ENCODE assay signal across 9 mouse cellular contexts in genomic region chrX:73869334-73869733, GRCm38 (mm10). TPM values are rescaled to one million over a fixed set of nuclear protein-coding genes. Genes with fewer than 3 reads are reported as not detected.
A peak's percentile ranks its signal among the peaks of the same experiment; 100 is the strongest.
DNase-seq lines count a peak whose midpoint lies in the region; ATAC-seq and TF ChIP-seq lines count a peak whose summit lies in the region.
"Had no signal": no experiment of that assay in that cellular context is flagged by ENCODE, and none has a peak within 500 bp of the region (broad histone marks: within the 10 kb centered on the region; RNA-seq: fewer than 3 reads in every experiment).

No protein-coding gene starts in this region.

- H3K9ac ChIP-seq in liver, embryonic 11.5 days (ENCODE audit: low read depth, low read length) = no peak overlapping the region
- H3K9ac ChIP-seq in neural tube, embryonic 11.5 days (ENCODE audit: low read length) = no peak overlapping the region
- H3K9ac ChIP-seq: heart, embryonic 13.5 days had no signal

- no peaks in the 10 kb centered on the region for H3K36me3 ChIP-seq in liver, embryonic 11.5 days (ENCODE audit: control insufficient read depth, insufficient read depth, low read length)
- H3K36me3 ChIP-seq in neural tube, embryonic 11.5 days (ENCODE audit: control insufficient read depth, insufficient read depth, low read length) = no peaks in the 10 kb centered on the region
- H3K36me3 ChIP-seq: heart, embryonic 13.5 days had no signal

- DNase-seq in liver, embryonic 11.5 days (ENCODE audit: low spot score) = peak; percentile 42
- DNase-seq in liver (no peak), MEL-GATA-1-ER (ENCODE audit: extremely low read depth, low read depth) (peak; percentile 17)
- peak; percentile 34 for DNase-seq in neural tube, embryonic 11.5 days (ENCODE audit: low spot score)
- DNase-seq in layer of hippocampus, adult 9-11 months = no peak
- DNase-seq in layer of hippocampus, adult 2 months (ENCODE audit: low spot score in 2 of 2) = no peak

- H3K27me3 ChIP-seq in liver, embryonic 11.5 days (replicated peaks; ENCODE audit: control insufficient read depth, insufficient read depth, low read length) = no peaks in the 10 kb centered on the region
- no peaks in the 10 kb centered on the region for H3K27me3 ChIP-seq in neural tube, embryonic 11.5 days (ENCODE audit: control insufficient read depth, insufficient read depth, low read length)

- H3K4me3 ChIP-seq in liver, embryonic 11.5 days (ENCODE audit: low read depth, low read length) = no peak overlapping the region
- no peak overlapping the region for H3K4me3 ChIP-seq in neural tube, embryonic 11.5 days (ENCODE audit: low read depth, low read length)
- H3K4me3 ChIP-seq in layer of hippocampus, adult 2 months = no peak overlapping the region
- H3K4me3 ChIP-seq: heart, embryonic 13.5 days had no signal

- 8% methylated on average over 5 of the region's 5 CpGs for WGBS in liver, embryonic 11.5 days
- WGBS in neural tube, embryonic 11.5 days = 19% methylated on average over 5 of the region's 5 CpGs

- H3K4me2 ChIP-seq in liver, embryonic 11.5 days = no peak overlapping the region
- H3K4me2 ChIP-seq in neural tube, embryonic 11.5 days (ENCODE audit: low read depth) = no peak overlapping the region
- H3K4me2 ChIP-seq: heart, embryonic 13.5 days had no signal

- no peaks in the 10 kb centered on the region for H3K9me3 ChIP-seq in liver, embryonic 11.5 days (ENCODE audit: control insufficient read depth, low read length)
- no peaks in the 10 kb centered on the region for H3K9me3 ChIP-seq in neural tube, embryonic 11.5 days (ENCODE audit: control insufficient read depth, low read length)
- H3K9me3 ChIP-seq: heart, embryonic 13.5 days had no signal

- no peak for TF ChIP-seq CTCF in layer of hippocampus, adult 2 months (conservative IDR thresholded peaks at IDR 0.05)

- no peak overlapping the region for H3K27ac ChIP-seq in liver, embryonic 11.5 days (ENCODE audit: low read depth, low read length)
- H3K27ac ChIP-seq in neural tube, embryonic 11.5 days (ENCODE audit: low read depth, low read length) = no peak overlapping the region
- H3K27ac ChIP-seq in layer of hippocampus, adult 2 months = no peak overlapping the region
- H3K27ac ChIP-seq: heart, embryonic 13.5 days had no signal

- no peaks in the 10 kb centered on the region for H3K4me1 ChIP-seq in liver, embryonic 11.5 days (replicated peaks; ENCODE audit: control insufficient read depth, insufficient read depth, low read length)
- H3K4me1 ChIP-seq in neural tube, embryonic 11.5 days (ENCODE audit: control insufficient read depth, insufficient read depth, low read length) = no peaks in the 10 kb centered on the region
- H3K4me1 ChIP-seq: heart, embryonic 13.5 days had no signal

- no peak for ATAC-seq in liver, embryonic 11.5 days (replicated peaks; ENCODE audit: low FRiP score)
- ATAC-seq in common myeloid progenitor, adult 5-6 weeks (replicated peaks; ENCODE audit: low read depth, poor library complexity, severe bottlenecking) = peak; percentile 84
- ATAC-seq in neural tube, embryonic 11.5 days (ENCODE audit: insufficient read depth, low FRiP score, low TSS enrichment) = no peak

RNA-seq across cellular contexts. Expression of gene Avpr2, which starts 22.6 kb away (rescaled TPM):
- 0.17 and 0.22 TPM in 2 replicates for polyA plus RNA-seq in liver, embryonic 11.5 days (2014; fragmentation: Nextera tagmentation; extraction: Ambion mirVana)
- 0.23 TPM in 1 of 2 replicates, not detected in the other for total RNA-seq in common myeloid progenitor, adult 5-6 weeks (2017)
- polyA plus RNA-seq in neural tube, embryonic 11.5 days (2014; fragmentation: Nextera tagmentation; extraction: Ambion mirVana) = 0.14 TPM in 1 of 2 replicates, not detected in the other
- not detected for total RNA-seq in layer of hippocampus, adult 2 months (2021)
- total RNA-seq: liver, adult 2 months had no signal
- polyA plus RNA-seq: heart, embryonic 13.5 days; liver, adult 2 months had no signal

RNA-seq across cellular contexts. Expression of gene L1cam, which starts 26.6 kb away (rescaled TPM):
- 0.42 and 0.95 TPM in 2 replicates for polyA plus RNA-seq in liver, embryonic 11.5 days (2014; fragmentation: Nextera tagmentation; extraction: Ambion mirVana)
- total RNA-seq in common myeloid progenitor, adult 5-6 weeks (2017) = 0.37 and 1.4 TPM in 2 replicates
- 42.1 and 55.1 TPM in 2 replicates for polyA plus RNA-seq in neural tube, embryonic 11.5 days (2014; fragmentation: Nextera tagmentation; extraction: Ambion mirVana)
- 100 to 1,000 TPM; 118 to 139 TPM for total RNA-seq in layer of hippocampus, adult 2 months (2021)

RNA-seq across cellular contexts. Expression of gene Pdzd4, which starts 44.6 kb away (rescaled TPM):
- 0.25 and 0.86 TPM in 2 replicates for polyA plus RNA-seq in liver, embryonic 11.5 days (2014; fragmentation: Nextera tagmentation; extraction: Ambion mirVana)
- total RNA-seq in common myeloid progenitor, adult 5-6 weeks (2017) = 3.7 and 5.1 TPM in 2 replicates
- polyA plus RNA-seq in neural tube, embryonic 11.5 days (2014; fragmentation: Nextera tagmentation; extraction: Ambion mirVana) = 1.1 and 1.7 TPM in 2 replicates
- total RNA-seq in layer of hippocampus, adult 2 months (2021) = 100 to 1,000 TPM in 1 of 2 experiments, 10 to 100 TPM in 1; 93.3 to 107 TPM

RNA-seq across cellular contexts. Expression of gene Arhgap4, which starts 52.3 kb away (rescaled TPM):
- polyA plus RNA-seq in liver, embryonic 11.5 days (2014; fragmentation: Nextera tagmentation; extraction: Ambion mirVana) = 10.2 and 12.9 TPM in 2 replicates
- 22.7 and 28.2 TPM in 2 replicates for total RNA-seq in common myeloid progenitor, adult 5-6 weeks (2017)
- 2.1 and 2.5 TPM in 2 replicates for polyA plus RNA-seq in neural tube, embryonic 11.5 days (2014; fragmentation: Nextera tagmentation; extraction: Ambion mirVana)
- total RNA-seq in layer of hippocampus, adult 2 months (2021) = 1 to 10 TPM; 5.3 to 7.2 TPM

RNA-seq across cellular contexts. Expression of gene Naa10, which starts 52.4 kb away (rescaled TPM):
- 210 TPM in 2 replicates for polyA plus RNA-seq in liver, embryonic 11.5 days (2014; fragmentation: Nextera tagmentation; extraction: Ambion mirVana)
- 108 and 152 TPM in 2 replicates for total RNA-seq in common myeloid progenitor, adult 5-6 weeks (2017)
- polyA plus RNA-seq in neural tube, embryonic 11.5 days (2014; fragmentation: Nextera tagmentation; extraction: Ambion mirVana) = 133 and 144 TPM in 2 replicates
- total RNA-seq in layer of hippocampus, adult 2 months (2021) = 10 to 100 TPM; 68.0 to 72.0 TPM

Comparison
In these comparisons a context has a peak if more than half of its experiments do, and no peak if none do; other contexts are left out.
1. DNase-seq: peak in liver, embryonic 11.5 days (single experiment), MEL-GATA-1-ER (single experiment) and neural tube, embryonic 11.5 days (single experiment); none in liver (single experiment), layer of hippocampus, adult 9-11 months (single experiment) and layer of hippocampus, adult 2 months (0 of 2).
2. RNA of gene L1cam, which starts 26.6 kb away (total RNA-seq): 118 to 139 TPM in layer of hippocampus, adult 2 months; 0.37 to 1.4 TPM in common myeloid progenitor, adult 5-6 weeks; every median in the first group is over 10 times any median in the second.
3. RNA of gene Pdzd4, which starts 44.6 kb away (total RNA-seq): 93.3 to 107 TPM in layer of hippocampus, adult 2 months; 3.7 to 5.1 TPM in common myeloid progenitor, adult 5-6 weeks; every median in the first group is over 10 times any median in the second.